Mouse (Mus musculus): ENCODE measurements around the gene Uqcc1. TPM values are rescaled to one million over a fixed set of nuclear protein-coding genes. Genes with fewer than 3 reads are reported as not detected.

Uqcc1 gene
- polyA plus RNA-seq, 1 experiment, result 9.6 TPM

DNA sequence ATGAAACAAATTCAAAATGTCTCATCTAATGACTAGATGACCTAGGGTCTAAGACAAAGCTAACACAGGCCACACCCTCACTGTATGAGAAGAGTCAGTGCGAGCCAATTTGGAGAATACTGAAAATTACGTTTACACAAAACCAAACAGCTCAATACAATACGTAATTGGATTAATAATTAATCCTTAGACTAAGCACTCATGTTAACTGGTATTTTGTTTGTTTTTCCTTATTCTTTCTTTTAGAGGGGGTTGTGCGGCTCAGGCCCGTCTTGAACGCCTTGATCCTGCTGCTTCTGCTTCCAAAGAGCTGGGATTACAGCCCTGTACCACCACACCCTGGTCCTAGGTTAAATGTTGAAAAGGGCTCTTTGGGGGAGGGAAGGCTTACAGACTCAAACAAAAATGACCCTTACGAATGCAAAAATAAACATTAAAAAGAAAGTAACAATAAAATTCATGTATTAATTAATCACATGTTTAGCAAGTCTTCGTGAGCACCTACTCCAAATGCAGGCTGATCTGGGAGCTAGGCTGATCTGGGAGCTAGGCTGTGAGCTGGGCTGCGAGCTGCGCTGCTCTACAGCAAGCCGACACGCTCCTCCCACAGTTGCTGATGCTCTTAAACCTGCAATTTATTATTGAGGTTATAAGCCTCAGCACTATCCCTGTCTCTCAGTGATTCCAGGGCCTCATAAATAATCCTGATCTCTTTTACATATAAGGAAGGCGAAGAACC is 35.6 kb downstream of the Uqcc1 start:
- Histone ChIP-seq H3K36me3 (ENCODE audit: control insufficient read depth, insufficient read depth, low read length) (peaks cover 22% of the 10 kb centered on the region), H3K4me3 (ENCODE audit: low read depth, low read length) (no peak overlapping the region), H3K4me1 (ENCODE audit: control insufficient read depth, insufficient read depth, insufficient read length, low read length) (peaks cover 3% of the 10 kb centered on the region; the same call in 1 of the 2 replicates), H3K27ac (ENCODE audit: insufficient read depth, low read depth, low read length) (peak overlapping the region; percentile 3; the same call in 1 of the 2 replicates), H3K27me3 (ENCODE audit: control insufficient read depth, insufficient read depth, low read length) (no peaks in the 10 kb centered on the region)
- TF ChIP-seq CTCF (IDR thresholded peaks at IDR 0.05; ENCODE audit: extremely low read depth, insufficient read length, insufficient replicate concordance, low read depth, low read length) (no peak), POLR2A (IDR thresholded peaks at IDR 0.05; ENCODE audit: low read depth, low read length) (no peak)
- 47% methylated on average over 13 of the region's 13 CpGs for WGBS

DNA sequence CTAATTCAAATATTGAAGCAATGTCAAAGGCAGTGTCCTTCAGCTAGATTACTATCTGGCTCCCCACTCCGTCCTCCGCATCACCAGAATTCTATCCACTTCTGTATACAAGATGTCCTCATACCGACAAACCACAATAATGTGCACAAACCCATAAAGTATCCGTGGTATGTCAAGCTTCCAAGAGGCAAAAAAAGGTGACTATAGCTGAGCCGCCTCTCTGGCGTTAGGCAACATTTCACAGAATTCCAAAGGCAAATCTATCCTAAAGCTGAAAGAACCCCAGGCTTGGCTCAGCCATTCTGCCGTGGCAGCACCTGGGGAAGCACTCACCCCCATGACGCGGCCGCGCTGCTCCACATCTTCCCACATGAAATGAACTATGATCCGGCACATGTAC is 43.3 kb downstream of the Uqcc1 start:
- Histone ChIP-seq H3K36me3 (ENCODE audit: control insufficient read depth, insufficient read depth, low read length) (peaks cover 36% of the 10 kb centered on the region), H3K27me3 (ENCODE audit: control insufficient read depth, insufficient read depth, low read length) (no peaks in the 10 kb centered on the region), H3K4me1 (ENCODE audit: control insufficient read depth, insufficient read depth, insufficient read length, low read length) (no peaks in the 10 kb centered on the region), H3K27ac (ENCODE audit: insufficient read depth, low read depth, low read length) (no peak overlapping the region), H3K4me3 (ENCODE audit: low read depth, low read length) (no peak overlapping the region)
- TF ChIP-seq POLR2A (IDR thresholded peaks at IDR 0.05; ENCODE audit: low read depth, low read length) (no peak), CTCF (IDR thresholded peaks at IDR 0.05; ENCODE audit: extremely low read depth, insufficient read length, insufficient replicate concordance, low read depth, low read length) (no peak)
- 93% methylated on average over 12 of the region's 12 CpGs for WGBS

DNA sequence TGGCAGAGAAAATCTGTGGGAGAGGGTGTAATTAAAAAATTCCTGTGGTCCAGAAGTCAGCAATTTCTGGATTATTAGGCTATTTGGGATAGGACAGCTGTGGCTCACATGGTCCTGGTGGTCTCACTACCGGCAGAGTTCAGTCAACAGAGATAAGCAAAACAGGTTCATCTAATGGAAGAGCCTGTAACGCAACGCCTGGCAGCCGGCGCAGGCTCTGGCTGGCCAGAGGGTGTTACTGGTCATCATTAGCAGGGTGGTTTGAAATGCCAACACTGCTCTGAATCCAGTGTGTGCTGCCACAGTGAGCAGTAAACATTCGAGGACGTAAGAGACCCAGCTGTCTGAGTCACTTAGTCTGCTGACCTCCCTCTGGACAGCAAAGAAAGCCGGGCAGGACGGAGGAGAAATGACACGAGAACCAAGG is 44.8 kb downstream of the Uqcc1 start:
- 85% methylated on average over 10 of the region's 10 CpGs for whole genome bisulfite sequencing
- Histone ChIP-seq H3K27ac (ENCODE audit: insufficient read depth, low read depth, low read length) (no peak overlapping the region), H3K27me3 (ENCODE audit: control insufficient read depth, insufficient read depth, low read length) (no peaks in the 10 kb centered on the region), H3K4me1 (ENCODE audit: control insufficient read depth, insufficient read depth, insufficient read length, low read length) (no peaks in the 10 kb centered on the region), H3K36me3 (ENCODE audit: control insufficient read depth, insufficient read depth, low read length) (peaks cover 37% of the 10 kb centered on the region), H3K4me3 (ENCODE audit: low read depth, low read length) (no peak overlapping the region)
- no peak for TF ChIP-seq POLR2A (IDR thresholded peaks at IDR 0.05; ENCODE audit: low read depth, low read length)
- no peak for TF ChIP-seq CTCF (IDR thresholded peaks at IDR 0.05; ENCODE audit: extremely low read depth, insufficient read length, insufficient replicate concordance, low read depth, low read length)

DNA sequence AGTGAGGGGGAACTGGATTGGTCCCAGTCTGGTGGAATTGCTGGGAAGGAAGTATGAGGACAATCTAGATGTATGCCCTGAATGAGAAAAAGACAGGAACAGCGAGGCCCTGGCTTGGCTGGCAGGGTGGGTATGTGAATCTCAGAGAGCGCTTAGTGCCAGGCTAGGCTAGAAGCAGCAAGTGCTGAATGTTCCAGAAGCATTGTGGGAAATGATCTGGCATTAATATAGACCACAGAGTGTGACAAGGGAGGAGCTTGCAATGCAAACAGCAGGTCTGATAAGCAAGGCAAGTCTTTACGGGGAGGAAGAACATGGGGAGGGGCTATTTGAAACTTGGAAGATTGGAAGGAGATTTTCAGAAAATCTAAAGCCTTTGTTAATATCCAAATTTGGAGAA is 48.0 kb downstream of the Uqcc1 start:
- H3K27ac ChIP-seq (ENCODE audit: insufficient read depth, low read depth, low read length), result no peak overlapping the region
- TF ChIP-seq CTCF (IDR thresholded peaks at IDR 0.05; ENCODE audit: extremely low read depth, insufficient read length, insufficient replicate concordance, low read depth, low read length), result no peak
- no peak for TF ChIP-seq POLR2A (IDR thresholded peaks at IDR 0.05; ENCODE audit: low read depth, low read length)
- 33% methylated on average over 3 of the region's 3 CpGs for WGBS
- no peak overlapping the region for H3K4me3 ChIP-seq (ENCODE audit: low read depth, low read length)
- H3K4me1 ChIP-seq (ENCODE audit: control insufficient read depth, insufficient read depth, insufficient read length, low read length), result no peaks in the 10 kb centered on the region
- H3K27me3 ChIP-seq (ENCODE audit: control insufficient read depth, insufficient read depth, low read length), result no peaks in the 10 kb centered on the region
- peaks cover 36% of the 10 kb centered on the region for H3K36me3 ChIP-seq (ENCODE audit: control insufficient read depth, insufficient read depth, low read length)

DNA sequence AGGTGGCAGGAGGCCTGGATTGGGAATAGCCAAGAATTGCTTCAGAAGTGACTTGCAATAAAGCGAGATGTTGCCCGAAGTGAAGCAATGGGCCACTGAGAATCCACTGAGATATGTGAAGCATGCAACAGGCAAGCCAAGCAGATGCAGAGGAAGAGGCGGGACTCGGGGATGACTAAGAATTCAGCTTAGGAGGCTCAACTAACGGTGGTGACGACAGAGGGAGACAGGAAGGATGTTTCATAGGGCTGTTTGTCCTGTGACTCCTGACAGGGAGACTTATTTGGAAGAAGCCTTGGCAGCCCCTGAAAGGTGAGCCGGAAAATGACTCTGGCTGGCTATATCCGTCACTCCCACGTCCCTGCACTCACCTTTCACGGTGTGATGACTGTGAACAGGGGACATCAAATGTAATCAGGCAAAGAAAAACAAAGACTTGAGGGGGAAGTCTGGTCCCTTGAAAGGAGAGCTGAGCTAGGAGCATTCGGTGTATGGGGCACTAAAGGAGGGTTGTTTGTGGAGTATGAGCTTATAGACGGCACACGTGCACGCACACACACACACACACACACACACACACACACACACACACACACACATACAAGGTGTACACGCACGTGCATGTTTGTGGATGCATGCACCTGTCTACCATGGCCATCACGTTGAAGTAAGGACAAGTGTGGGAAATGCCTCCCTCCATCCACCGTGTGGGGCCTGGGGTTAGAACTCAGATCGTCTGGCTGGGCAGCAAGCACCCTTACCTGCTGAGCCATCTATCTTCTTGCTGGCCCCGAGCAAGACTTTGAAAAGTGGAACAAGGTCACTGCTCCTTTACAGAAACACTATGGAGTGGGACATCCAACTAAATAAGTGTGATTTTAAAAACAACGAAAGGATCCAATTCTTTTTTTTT is 50.9 kb downstream of the Uqcc1 start:
- no peak for TF ChIP-seq CTCF (IDR thresholded peaks at IDR 0.05; ENCODE audit: extremely low read depth, insufficient read length, insufficient replicate concordance, low read depth, low read length)
- TF ChIP-seq POLR2A (IDR thresholded peaks at IDR 0.05; ENCODE audit: low read depth, low read length), result no peak
- H3K4me1 ChIP-seq (ENCODE audit: control insufficient read depth, insufficient read depth, insufficient read length, low read length), result no peaks in the 10 kb centered on the region
- 82% methylated on average over 21 of the region's 21 CpGs for WGBS
- H3K4me3 ChIP-seq (ENCODE audit: low read depth, low read length), result no peak overlapping the region
- no peak overlapping the region for H3K27ac ChIP-seq (ENCODE audit: insufficient read depth, low read depth, low read length)
- peaks cover 28% of the 10 kb centered on the region for H3K36me3 ChIP-seq (ENCODE audit: control insufficient read depth, insufficient read depth, low read length)
- no peaks in the 10 kb centered on the region for H3K27me3 ChIP-seq (ENCODE audit: control insufficient read depth, insufficient read depth, low read length)

DNA sequence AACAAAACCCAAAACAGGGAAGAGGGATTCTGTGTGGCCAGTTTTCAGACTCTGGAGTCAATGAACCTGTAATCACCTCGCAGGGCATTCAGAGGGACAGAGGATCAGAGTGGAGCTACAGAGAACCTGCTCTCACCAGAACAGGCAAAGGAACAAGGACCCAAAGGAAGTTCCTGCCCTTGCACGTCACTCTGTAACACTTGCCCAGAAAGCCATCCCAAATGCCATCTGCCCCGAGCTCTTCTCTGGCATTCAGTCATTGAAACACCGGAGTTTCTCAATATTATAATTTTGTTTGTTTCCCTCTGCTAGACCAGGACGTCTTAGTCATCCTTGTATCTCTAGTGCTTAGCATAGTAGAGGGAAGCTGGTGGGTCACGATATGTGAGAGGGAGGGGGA is 56.5 kb downstream of the Uqcc1 start:
- Histone ChIP-seq H3K27me3 (ENCODE audit: control insufficient read depth, insufficient read depth, low read length) (no peaks in the 10 kb centered on the region), H3K27ac (ENCODE audit: insufficient read depth, low read depth, low read length) (0 out of 2 replicates have a peak overlapping the region, but pooled peaks have one; percentile 2), H3K4me1 (ENCODE audit: control insufficient read depth, insufficient read depth, insufficient read length, low read length) (peaks cover 9% of the 10 kb centered on the region; the same call in 1 of the 2 replicates), H3K4me3 (ENCODE audit: low read depth, low read length) (no peak overlapping the region), H3K36me3 (ENCODE audit: control insufficient read depth, insufficient read depth, low read length) (peaks cover 11% of the 10 kb centered on the region)
- TF ChIP-seq POLR2A (IDR thresholded peaks at IDR 0.05; ENCODE audit: low read depth, low read length) (no peak), CTCF (IDR thresholded peaks at IDR 0.05; ENCODE audit: extremely low read depth, insufficient read length, insufficient replicate concordance, low read depth, low read length) (no peak)
- WGBS, result 66% methylated on average over 6 of the region's 6 CpGs

Measured in small intestine, adult 2 months (tissue).